Mouse (Mus musculus) kidney, adult 2 months (tissue): ENCODE measurements around the gene Myo3b. TPM values are rescaled to one million over a fixed set of nuclear protein-coding genes. Genes with fewer than 3 reads are reported as not detected.

Experiments
- DNase-seq: peaks from one replicate; pipeline ENCODE4 v3.0.0; 2021
- H3K27ac ChIP-seq: fragments of 200-500 bp; 2 replicates; pipeline ENCODE4 v1.5.1; 2012; ENCODE audit warnings: low read depth, low read length, control low read depth, inconsistent platforms; ENCODE audit not compliant: insufficient read depth
- H3K27me3 ChIP-seq: fragments of 200-500 bp; replicated peaks from 2 replicates; pipeline ENCODE4 v1.6.1; 2012; ENCODE audit warnings: mild to moderate bottlenecking, moderate library complexity, low read length, inconsistent platforms; ENCODE audit not compliant: control insufficient read depth, insufficient read depth
- H3K36me3 ChIP-seq: fragments of 200-500 bp; 2 replicates; pipeline ENCODE4 v1.6.1; 2012; ENCODE audit warnings: mild to moderate bottlenecking, moderate library complexity, low read length, inconsistent platforms; ENCODE audit not compliant: control insufficient read depth, insufficient read depth
- H3K4me1 ChIP-seq: fragments of 200-500 bp; 2 replicates; pipeline ENCODE4 v1.6.1; 2011; ENCODE audit warnings: low read length; ENCODE audit not compliant: control insufficient read depth, insufficient read depth
- H3K4me3 ChIP-seq: fragments of 200-500 bp; 2 replicates; pipeline ENCODE4 v1.5.1; 2011; ENCODE audit warnings: mild to moderate bottlenecking, low read depth, low read length, control low read depth; ENCODE audit not compliant: insufficient read depth
- CTCF ChIP-seq: fragments of 200-500 bp; conservative IDR thresholded peaks from 2 replicates; pipeline ENCODE4 v1.5.1; 2011; ENCODE audit warnings: low read depth, mild to moderate bottlenecking, control low read depth, low read length, moderate library complexity, mixed read lengths; ENCODE audit not compliant: insufficient read depth, insufficient read length
- POLR2A ChIP-seq: fragments of 200-500 bp; IDR thresholded peaks from one replicate; pipeline ENCODE4 v1.6.1; 2011; ENCODE audit warnings: low read depth, low read length, control low read depth
- WGBS: fragments of 180-500 bp; shearing (Covaris S2); methylation state at CpG from one replicate; pipeline ENCODE4 v1.1.7; 2018; 5-methylcytosine and 5-hydroxymethylcytosine counted together
- polyA plus RNA-seq: library from polyadenylated mRNA; depleted of rRNA; stranded (reverse); fragments of >200 nt; gene quantifications from 2 replicates; pipeline ENCODE4 v1.2.3, GENCODE M21; 2012

Myo3b gene
- polyA plus RNA-seq, 1 experiment = 1.7 TPM

DNA sequence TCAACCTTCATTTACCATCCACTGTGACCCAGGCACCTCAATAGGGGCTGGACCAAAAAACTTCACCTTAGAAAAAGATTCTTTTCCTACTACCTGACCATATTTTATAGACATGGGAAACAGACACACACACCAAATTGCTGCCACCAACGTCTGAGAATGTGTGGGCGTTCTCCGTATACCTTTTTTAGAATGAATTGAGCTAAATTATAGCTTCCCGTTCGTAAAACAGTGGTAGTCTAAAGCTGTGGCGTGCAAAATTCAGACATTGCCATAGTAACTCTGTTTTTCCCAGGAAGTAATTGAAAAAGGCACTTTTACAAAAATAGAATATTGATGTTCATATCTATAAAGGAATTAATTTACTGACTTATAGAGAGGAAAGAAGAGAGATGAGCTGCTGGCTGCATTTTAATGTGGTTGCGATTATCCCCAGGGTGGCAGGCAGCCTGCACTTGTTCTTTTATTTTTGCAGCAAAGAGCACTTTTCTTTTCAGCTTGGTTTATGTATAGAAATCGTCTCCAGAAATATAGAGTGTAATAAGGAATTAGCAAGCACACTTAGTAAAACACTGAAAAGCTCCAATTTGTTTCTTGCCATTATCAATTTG, 116.4 kb downstream of the Myo3b start:
- no peaks in the 10 kb centered on the region for H3K27me3 ChIP-seq
- H3K36me3 ChIP-seq = no peaks in the 10 kb centered on the region
- WGBS = 71% methylated on average over 8 of the region's 8 CpGs
- no peaks in the 10 kb centered on the region for H3K4me1 ChIP-seq
- DNase-seq = no peak
- TF ChIP-seq CTCF (no peak), POLR2A (no peak)
- H3K27ac ChIP-seq = no peak overlapping the region
- H3K4me3 ChIP-seq = no peak overlapping the region

GRCm38 (mm10) chr2:70159543-70159942, 120.6 kb downstream of the Myo3b start:
- Histone ChIP-seq H3K27me3 (no peaks in the 10 kb centered on the region), H3K4me1 (no peaks in the 10 kb centered on the region), H3K36me3 (no peaks in the 10 kb centered on the region), H3K27ac (no peak overlapping the region), H3K4me3 (no peak overlapping the region)
- WGBS = 36% methylated on average over 8 of the region's 8 CpGs
- DNase-seq = no peak
- TF ChIP-seq POLR2A = no peak
- TF ChIP-seq CTCF = no peak

DNA sequence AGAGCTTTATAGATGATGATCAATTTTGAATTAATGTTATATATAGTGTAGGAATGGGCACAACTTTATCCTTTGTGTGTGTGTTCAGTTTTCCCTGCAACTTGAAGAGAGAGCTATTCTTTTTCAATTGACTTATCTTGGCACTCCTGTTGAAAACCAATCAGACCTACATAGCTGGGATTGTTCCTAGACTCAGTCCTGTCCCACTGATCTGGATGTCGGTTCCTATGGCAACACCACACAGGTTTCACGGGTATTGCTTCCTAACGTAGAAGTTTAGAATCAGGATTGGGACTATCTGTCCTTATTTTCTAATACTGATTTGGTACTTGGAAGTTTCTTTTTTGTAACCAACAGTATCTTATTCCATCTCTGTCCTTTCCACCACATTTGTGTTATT, 127.3 kb downstream of the Myo3b start:
- no peaks in the 10 kb centered on the region for H3K36me3 ChIP-seq
- WGBS = 64% methylated on average over 3 of the region's 3 CpGs

DNA sequence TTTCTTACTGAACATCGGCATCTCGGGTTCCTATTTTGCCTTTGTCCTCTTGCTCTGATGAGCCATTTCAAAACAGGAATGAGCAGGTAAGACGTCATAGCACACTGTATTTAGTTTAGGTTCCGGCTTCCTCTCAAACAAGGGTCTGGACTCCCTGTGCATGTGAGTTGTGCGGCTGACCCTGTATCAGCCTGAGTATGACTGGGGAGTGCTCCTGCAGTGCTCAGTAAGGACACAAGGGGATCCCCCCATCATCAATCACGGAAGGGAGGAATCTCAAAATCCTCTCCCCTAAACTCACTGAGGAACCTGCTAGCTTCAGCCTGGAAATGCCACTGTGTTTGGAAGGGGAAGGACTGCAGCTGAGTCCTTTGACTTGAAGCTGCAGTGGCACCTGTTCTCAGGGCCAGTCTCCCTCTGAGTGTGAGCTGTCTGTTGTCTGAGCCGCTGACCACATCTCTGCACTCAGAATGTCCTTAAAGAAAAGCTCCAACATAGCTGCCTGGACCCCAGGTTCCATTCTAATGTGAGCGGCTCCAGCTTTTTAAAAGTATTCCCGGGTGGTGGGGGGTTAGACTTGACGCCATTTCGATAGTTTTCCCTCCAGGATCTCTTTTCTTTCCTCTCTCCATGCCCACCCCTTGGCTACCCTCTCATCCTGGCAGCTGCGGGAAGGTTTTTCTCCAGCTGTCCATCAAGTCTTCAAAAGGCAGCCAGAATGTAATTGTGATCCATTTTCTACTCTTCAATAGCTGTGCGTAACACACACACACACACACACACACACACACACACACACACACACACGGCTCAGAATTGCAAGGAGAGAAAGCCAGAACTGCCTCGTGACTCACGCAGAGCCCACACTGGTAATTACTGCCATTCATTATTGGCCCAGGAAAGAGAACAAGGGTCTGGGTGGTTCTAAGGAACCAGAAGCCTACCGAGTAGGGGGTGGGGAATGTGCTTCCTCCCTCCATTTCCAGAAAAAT, 129.3 kb downstream of the Myo3b start:
- WGBS = 64% methylated on average over 17 of the region's 17 CpGs
- H3K4me1 ChIP-seq = no peaks in the 10 kb centered on the region
- H3K27me3 ChIP-seq = no peaks in the 10 kb centered on the region
- TF ChIP-seq CTCF = no peak
- no peak for TF ChIP-seq POLR2A
- no peak for DNase-seq
- no peaks in the 10 kb centered on the region for H3K36me3 ChIP-seq
- no peak overlapping the region for H3K4me3 ChIP-seq
- no peak overlapping the region for H3K27ac ChIP-seq

More for the DNA sequence above, 127.3 kb downstream of the Myo3b start:
- TF ChIP-seq CTCF = no peak
- no peak for TF ChIP-seq POLR2A
- H3K27ac ChIP-seq = no peak overlapping the region
- no peaks in the 10 kb centered on the region for H3K27me3 ChIP-seq
- H3K4me1 ChIP-seq = no peaks in the 10 kb centered on the region
- no peak for DNase-seq
- no peak overlapping the region for H3K4me3 ChIP-seq

DNA sequence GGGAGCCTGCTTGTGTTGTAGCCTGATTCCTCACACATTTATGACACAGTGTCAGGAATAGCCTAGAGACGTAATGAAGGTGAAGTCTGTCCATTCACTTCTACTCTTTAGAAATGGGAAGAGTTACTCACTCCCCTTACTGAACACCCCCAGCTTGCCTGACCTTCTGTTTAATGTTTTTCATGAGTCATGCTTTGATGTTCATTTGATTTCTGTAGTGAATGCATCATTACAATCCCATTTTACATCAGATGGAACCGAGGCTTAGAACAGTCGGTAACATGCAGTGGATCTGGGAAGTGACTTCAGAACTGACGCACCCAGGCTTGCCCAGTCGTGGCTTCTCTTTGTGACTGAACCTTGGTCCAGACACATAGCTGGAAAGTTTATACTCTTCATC, 131.5 kb downstream of the Myo3b start:
- 86% methylated on average over 5 of the region's 5 CpGs for WGBS
- no peaks in the 10 kb centered on the region for H3K27me3 ChIP-seq
- TF ChIP-seq POLR2A = no peak
- no peak for TF ChIP-seq CTCF

DNA sequence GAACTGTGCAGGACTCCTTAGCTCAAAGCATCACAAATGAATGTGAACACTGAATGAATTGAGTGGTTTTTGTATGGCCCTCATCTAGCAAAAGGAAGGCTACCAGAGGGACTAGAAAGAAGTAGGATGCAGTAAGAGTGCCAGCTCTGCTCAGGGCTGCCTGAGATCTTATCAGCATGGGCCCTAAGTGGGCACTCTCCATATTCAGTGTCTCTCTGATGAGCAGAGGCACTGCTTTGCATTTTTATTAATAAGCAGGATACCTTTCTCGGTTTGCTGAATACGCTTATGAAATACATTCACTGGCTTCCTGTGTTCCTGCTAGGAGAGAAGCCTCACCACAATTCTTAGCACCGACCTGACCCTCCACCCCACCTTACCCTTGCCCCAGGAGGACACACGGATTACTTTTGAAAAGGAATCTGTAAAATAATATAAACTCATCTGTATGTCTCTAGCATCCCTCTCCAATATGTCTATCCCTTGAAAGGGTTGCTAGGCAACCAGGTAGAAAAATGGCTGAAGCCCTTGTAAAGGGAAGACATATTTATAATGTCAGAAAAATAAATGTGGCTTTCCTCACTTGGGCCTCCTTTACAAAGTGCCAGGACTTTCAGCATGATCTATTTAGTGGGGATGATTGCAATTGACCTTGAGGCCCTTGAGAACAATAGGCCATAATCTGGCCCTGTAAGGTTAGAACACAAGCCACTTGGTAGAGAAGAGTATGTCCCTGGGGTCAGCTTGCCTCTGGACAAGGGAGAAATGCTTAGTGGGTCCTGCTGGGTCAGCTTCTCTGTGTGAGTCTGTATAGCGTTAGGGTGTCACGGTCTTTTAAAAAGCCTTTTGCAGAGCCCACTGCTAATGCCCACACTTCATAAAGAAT, 138.1 kb downstream of the Myo3b start:
- H3K36me3 ChIP-seq = no peaks in the 10 kb centered on the region
- TF ChIP-seq POLR2A (no peak), CTCF (no peak)
- no peaks in the 10 kb centered on the region for H3K27me3 ChIP-seq
- no peak overlapping the region for H3K27ac ChIP-seq
- H3K4me1 ChIP-seq = no peaks in the 10 kb centered on the region
- WGBS = 78% methylated on average over 6 of the region's 6 CpGs
- no peak for DNase-seq
- no peak overlapping the region for H3K4me3 ChIP-seq

More for the DNA sequence above, 131.5 kb downstream of the Myo3b start:
- no peaks in the 10 kb centered on the region for H3K36me3 ChIP-seq
- H3K4me3 ChIP-seq = no peak overlapping the region
- DNase-seq = no peak
- H3K27ac ChIP-seq = no peak overlapping the region
- no peaks in the 10 kb centered on the region for H3K4me1 ChIP-seq
